Mouse (Mus musculus) liver, embryonic 15.5 days (tissue): ENCODE measurements around the gene Tubb2a. TPM values are rescaled to one million over a fixed set of nuclear protein-coding genes. Genes with fewer than 3 reads are reported as not detected.

Source experiments
- ATAC-seq: fragments of 200-750 bp; cut with Nextera tagmentation; 2 replicates; pipeline ENCODE4 v1.8.0; 2017; ENCODE audit warnings: moderate number of reproducible peaks, mild to moderate bottlenecking, moderate library complexity; ENCODE audit not compliant: insufficient read depth
- H3K27ac ChIP-seq: fragments of 300-500 bp; sonication (generic); replicated peaks from 2 replicates; pipeline ENCODE4 v1.5.1; 2015; ENCODE audit warnings: mild to moderate bottlenecking, inconsistent platforms
- H3K27me3 ChIP-seq: fragments of 300-500 bp; sonication (generic); 2 replicates; pipeline ENCODE4 v1.6.1; 2015; ENCODE audit warnings: mild to moderate bottlenecking, inconsistent platforms
- H3K36me3 ChIP-seq: fragments of 300-500 bp; sonication (generic); replicated peaks from 2 replicates; pipeline ENCODE4 v1.6.1; 2015; ENCODE audit warnings: moderate library complexity, mild to moderate bottlenecking, inconsistent platforms
- H3K4me1 ChIP-seq: fragments of 300-500 bp; sonication (generic); replicated peaks from 2 replicates; pipeline ENCODE4 v1.6.1; 2015; ENCODE audit warnings: inconsistent platforms
- H3K4me2 ChIP-seq: fragments of 300-500 bp; sonication (generic); 2 replicates; pipeline ENCODE4 v1.6.1; 2015; ENCODE audit warnings: moderate library complexity, mild to moderate bottlenecking, inconsistent platforms
- H3K4me3 ChIP-seq: fragments of 300-500 bp; sonication (generic); replicated peaks from 2 replicates; pipeline ENCODE4 v1.5.1; 2015; ENCODE audit warnings: mild to moderate bottlenecking, inconsistent platforms
- H3K9ac ChIP-seq: fragments of 300-500 bp; sonication (generic); 2 replicates; pipeline ENCODE4 v1.6.1; 2015; ENCODE audit warnings: moderate library complexity, mild to moderate bottlenecking, inconsistent platforms
- H3K9me3 ChIP-seq: fragments of 300-500 bp; sonication (generic); replicated peaks from 2 replicates; pipeline ENCODE4 v1.6.1; 2016; ENCODE audit warnings: inconsistent platforms
- WGBS: fragments of 180-500 bp; shearing (Covaris S2); methylation state at CpG from one replicate; pipeline ENCODE4 v1.1.7; 2015; ENCODE audit warnings: mixed read lengths; ENCODE audit not compliant: insufficient replicate concordance; 5-methylcytosine and 5-hydroxymethylcytosine counted together
- polyA plus RNA-seq: library from polyadenylated mRNA; unstranded; fragments of >200 nt; fragmentation: Nextera tagmentation; extraction: Ambion mirVana; gene quantifications from 2 replicates; pipeline ENCODE4 v1.2.1, GENCODE M21; 2015

Gene Tubb2a
- polyA plus RNA-seq, 1 experiment from 2014 or later = 62.6 TPM

- no peaks in the 10 kb centered on the region for H3K9me3 ChIP-seq
- no peaks in the 10 kb centered on the region for H3K27me3 ChIP-seq
- H3K4me3 ChIP-seq = no peak overlapping the region
- H3K27ac ChIP-seq = no peak overlapping the region
- no peaks in the 10 kb centered on the region for H3K36me3 ChIP-seq
- no peak overlapping the region for H3K9ac ChIP-seq
- no peaks in the 10 kb centered on the region for H3K4me1 ChIP-seq
- H3K4me2 ChIP-seq = no peak overlapping the region
- 65% methylated on average over 4 of the region's 4 CpGs for WGBS
- ATAC-seq = no peak
Observed at GRCm38 (mm10) chr13:34109677-34110058, 31.9 kb upstream of the Tubb2a start.

- no peaks in the 10 kb centered on the region for H3K36me3 ChIP-seq
- H3K4me1 ChIP-seq = no peaks in the 10 kb centered on the region
- no peak for ATAC-seq
- H3K4me3 ChIP-seq = no peak overlapping the region
- 58% methylated on average over 4 of the region's 4 CpGs for WGBS
- no peaks in the 10 kb centered on the region for H3K9me3 ChIP-seq
- H3K9ac ChIP-seq = no peak overlapping the region
- no peaks in the 10 kb centered on the region for H3K27me3 ChIP-seq
- no peak overlapping the region for H3K4me2 ChIP-seq
- H3K27ac ChIP-seq = no peak overlapping the region
Observed at GRCm38 (mm10) chr13:34109035-34109676, 31.3 kb upstream of the Tubb2a start.

- Histone ChIP-seq H3K4me1 (peaks cover 2% of the 10 kb centered on the region), H3K9me3 (no peaks in the 10 kb centered on the region), H3K4me3 (no peak overlapping the region), H3K4me2 (no peak overlapping the region), H3K9ac (no peak overlapping the region), H3K27ac (no peak overlapping the region), H3K27me3 (no peaks in the 10 kb centered on the region), H3K36me3 (no peaks in the 10 kb centered on the region)
- WGBS = 91% methylated on average over 1 of the region's 1 CpGs
- ATAC-seq = no peak
Observed at GRCm38 (mm10) chr13:34106999-34107398, 29.2 kb upstream of the Tubb2a start.

- Histone ChIP-seq H3K9ac (no peak overlapping the region), H3K9me3 (no peaks in the 10 kb centered on the region), H3K4me2 (no peak overlapping the region), H3K4me3 (no peak overlapping the region), H3K4me1 (peaks cover 10% of the 10 kb centered on the region), H3K27me3 (no peaks in the 10 kb centered on the region), H3K36me3 (no peaks in the 10 kb centered on the region), H3K27ac (no peak overlapping the region)
- 57% methylated on average over 2 of the region's 2 CpGs for WGBS
- ATAC-seq = no peak
Observed at GRCm38 (mm10) chr13:34106256-34106655, 28.4 kb upstream of the Tubb2a start.

GRCm38 (mm10) chr13:34105364-34105763 lies 27.6 kb upstream of the Tubb2a start:
- WGBS = 54% methylated on average over 1 of the region's 1 CpGs
- Histone ChIP-seq H3K27me3 (no peaks in the 10 kb centered on the region), H3K9me3 (no peaks in the 10 kb centered on the region), H3K36me3 (no peaks in the 10 kb centered on the region), H3K27ac (no peak overlapping the region), H3K4me2 (no peak overlapping the region), H3K4me3 (no peak overlapping the region), H3K9ac (no peak overlapping the region), H3K4me1 (peaks cover 17% of the 10 kb centered on the region)
- ATAC-seq = no peak

- no peaks in the 10 kb centered on the region for H3K9me3 ChIP-seq
- no peaks in the 10 kb centered on the region for H3K36me3 ChIP-seq
- H3K27ac ChIP-seq = peak overlapping the region; percentile 80; the same call in 1 of the 2 replicates
- H3K9ac ChIP-seq = no peak overlapping the region
- H3K4me1 ChIP-seq = peaks cover 22% of the 10 kb centered on the region
- H3K4me3 ChIP-seq = no peak overlapping the region
- H3K4me2 ChIP-seq = peak overlapping the region; percentile 52; the same call in 1 of the 2 replicates
- H3K27me3 ChIP-seq = no peaks in the 10 kb centered on the region
- no peak for ATAC-seq
- 34% methylated on average over 9 of the region's 9 CpGs for WGBS
Observed at GRCm38 (mm10) chr13:34101908-34102307, 24.1 kb upstream of the Tubb2a start.

- no peaks in the 10 kb centered on the region for H3K9me3 ChIP-seq
- peak overlapping the region; percentile 52 for H3K4me2 ChIP-seq
- no peaks in the 10 kb centered on the region for H3K36me3 ChIP-seq
- H3K27ac ChIP-seq = peak overlapping the region; percentile 80
- H3K4me3 ChIP-seq = peak overlapping the region; percentile 19; the same call in 1 of the 2 replicates
- H3K27me3 ChIP-seq = no peaks in the 10 kb centered on the region
- WGBS = 83% methylated on average over 10 of the region's 10 CpGs
- H3K4me1 ChIP-seq = peaks cover 22% of the 10 kb centered on the region
- H3K9ac ChIP-seq = no peak overlapping the region
- peak; percentile 74 for ATAC-seq
Observed at GRCm38 (mm10) chr13:34101247-34101646, 23.4 kb upstream of the Tubb2a start.

- Histone ChIP-seq H3K27me3 (no peaks in the 10 kb centered on the region), H3K27ac (peak overlapping the region; percentile 80), H3K9ac (peak overlapping the region; percentile 39; the same call in 1 of the 2 replicates), H3K4me3 (peak overlapping the region; percentile 19; the same call in 1 of the 2 replicates), H3K36me3 (no peaks in the 10 kb centered on the region), H3K9me3 (no peaks in the 10 kb centered on the region), H3K4me1 (peaks cover 22% of the 10 kb centered on the region), H3K4me2 (peak overlapping the region; percentile 52)
- peak; percentile 88 for ATAC-seq
- WGBS = 9% methylated on average over 3 of the region's 3 CpGs
Observed at GRCm38 (mm10) chr13:34100733-34101132, 22.9 kb upstream of the Tubb2a start.

GRCm38 (mm10) chr13:34097086-34097485 lies 19.3 kb upstream of the Tubb2a start:
- Histone ChIP-seq H3K4me2 (no peak overlapping the region), H3K9me3 (no peaks in the 10 kb centered on the region), H3K4me1 (peaks cover 21% of the 10 kb centered on the region), H3K36me3 (no peaks in the 10 kb centered on the region), H3K27me3 (no peaks in the 10 kb centered on the region), H3K4me3 (no peak overlapping the region), H3K27ac (no peak overlapping the region), H3K9ac (no peak overlapping the region)
- 69% methylated on average over 3 of the region's 3 CpGs for WGBS
- ATAC-seq = no peak

GRCm38 (mm10) chr13:34096455-34096854 lies 18.6 kb upstream of the Tubb2a start:
- no peak overlapping the region for H3K9ac ChIP-seq
- H3K27me3 ChIP-seq = no peaks in the 10 kb centered on the region
- peaks cover 14% of the 10 kb centered on the region for H3K4me1 ChIP-seq
- H3K36me3 ChIP-seq = no peaks in the 10 kb centered on the region
- H3K4me2 ChIP-seq = no peak overlapping the region
- no peak for ATAC-seq
- H3K4me3 ChIP-seq = no peak overlapping the region
- H3K9me3 ChIP-seq = no peaks in the 10 kb centered on the region
- 54% methylated on average over 4 of the region's 4 CpGs for WGBS
- no peak overlapping the region for H3K27ac ChIP-seq

- no peak overlapping the region for H3K27ac ChIP-seq
- H3K36me3 ChIP-seq = no peaks in the 10 kb centered on the region
- H3K4me1 ChIP-seq = peaks cover 9% of the 10 kb centered on the region
- ATAC-seq = no peak
- no peak overlapping the region for H3K4me3 ChIP-seq
- no peaks in the 10 kb centered on the region for H3K27me3 ChIP-seq
- H3K9ac ChIP-seq = no peak overlapping the region
- WGBS = 40% methylated on average over 7 of the region's 7 CpGs
- H3K4me2 ChIP-seq = no peak overlapping the region
- H3K9me3 ChIP-seq = no peaks in the 10 kb centered on the region
Observed at GRCm38 (mm10) chr13:34095542-34096435, 18.0 kb upstream of the Tubb2a start.
